Mouse (Mus musculus) left cerebral cortex, adult 18-20 months (tissue): ENCODE data around the gene C2cd5. TPM values are rescaled to one million over a fixed set of nuclear protein-coding genes. Genes with fewer than 3 reads are reported as not detected.
A peak's percentile ranks its signal among the peaks of the same experiment; 100 is the strongest.
"Not testable (repeated sequence)": the region's sequence is repeated elsewhere in the genome, so short reads cannot be mapped to it uniquely, and the experiment has no call there.

Experiments
- DNase-seq, 2 experiments: peaks; one replicate each; pipeline ENCODE4 v3.0.0; 2021 to 2022; ENCODE audit warnings: low spot score in 2 of 2, mixed read lengths in 1 of 2
- long read RNA-seq, 2 experiments: library from polyadenylated mRNA; stranded (forward); transcript quantifications; one replicate each; pipeline ENCODE4 v2.0.0; 2021
- total RNA-seq, 2 experiments: library from RNA; stranded (reverse); gene quantifications; 2 replicates each; pipeline ENCODE4 v1.2.3; 2021

Gene C2cd5
- total RNA-seq: 10 to 100 TPM; 89.5 to 92.6 TPM
- long read RNA-seq, experiment 1, full-length matches to known transcripts: 2 of 41 reads
- long read RNA-seq, experiment 1, partial matches to known transcripts: 9 of 41 reads
- long read RNA-seq, experiment 1, other reads (novel, unspliced or antisense): 30 of 41 reads
- long read RNA-seq, experiment 2, partial matches to known transcripts: 6 of 21 reads
- long read RNA-seq, experiment 2, other reads (novel, unspliced or antisense): 15 of 21 reads

DNA sequence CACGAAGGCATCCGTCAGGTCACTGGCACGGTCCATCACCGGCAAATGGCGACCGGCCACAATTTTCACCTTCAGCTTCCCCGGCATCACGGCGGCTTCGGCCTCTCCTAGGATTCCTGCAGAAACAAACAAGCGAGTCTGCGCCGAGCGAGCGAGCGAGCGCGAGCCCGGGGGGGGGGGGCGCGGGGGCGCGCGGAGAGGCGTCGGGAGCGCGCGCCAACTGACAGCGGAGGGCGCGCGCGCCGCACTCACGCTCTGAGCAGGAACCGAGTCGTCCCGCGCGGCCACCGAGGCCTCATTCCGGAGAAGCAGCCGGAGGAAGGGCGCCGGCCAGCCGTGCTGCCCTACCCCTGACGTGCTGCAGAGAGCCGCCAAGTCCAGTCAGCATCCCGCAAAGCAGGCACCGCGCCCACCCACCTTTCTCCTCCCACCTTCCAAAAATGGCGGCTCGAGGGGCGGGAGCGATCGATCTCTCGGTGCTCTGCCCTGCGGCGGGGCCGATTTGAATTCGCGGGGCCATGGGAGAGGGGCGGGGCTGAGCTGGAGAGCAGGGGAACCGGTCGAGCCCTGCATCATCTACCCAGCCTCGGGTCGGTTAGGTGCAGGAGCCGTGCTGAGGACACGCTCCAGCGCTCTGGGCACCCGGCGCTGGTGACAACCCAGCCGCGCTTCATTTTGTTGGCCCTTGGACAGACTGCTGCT is at the start of gene C2cd5:
TSS of gene C2cd5 (minus strand) at position 461 of the 702 bp plus-strand sequence.
- DNase-seq: peak; percentile 96 to 97

DNA sequence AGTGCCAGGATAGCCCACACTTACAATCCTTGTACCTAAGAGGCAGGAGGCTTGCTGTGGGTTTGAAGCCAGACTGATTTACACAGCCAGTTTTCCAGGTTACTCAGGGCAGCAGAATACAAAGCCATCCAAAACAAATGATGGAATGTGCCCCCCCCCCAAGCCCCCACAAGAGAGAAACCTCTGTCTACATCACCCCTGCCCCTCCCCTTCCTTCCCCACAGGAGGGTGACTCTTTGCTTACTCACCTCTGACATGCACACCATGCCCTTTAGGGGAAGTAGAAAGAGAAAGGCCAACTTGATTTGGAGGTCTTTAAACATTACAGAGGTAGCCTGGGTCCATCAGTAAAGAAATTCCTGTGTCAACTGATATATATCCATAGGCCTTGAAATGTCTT is 48.9 kb upstream of the C2cd5 start:
- DNase-seq: no peak

DNA sequence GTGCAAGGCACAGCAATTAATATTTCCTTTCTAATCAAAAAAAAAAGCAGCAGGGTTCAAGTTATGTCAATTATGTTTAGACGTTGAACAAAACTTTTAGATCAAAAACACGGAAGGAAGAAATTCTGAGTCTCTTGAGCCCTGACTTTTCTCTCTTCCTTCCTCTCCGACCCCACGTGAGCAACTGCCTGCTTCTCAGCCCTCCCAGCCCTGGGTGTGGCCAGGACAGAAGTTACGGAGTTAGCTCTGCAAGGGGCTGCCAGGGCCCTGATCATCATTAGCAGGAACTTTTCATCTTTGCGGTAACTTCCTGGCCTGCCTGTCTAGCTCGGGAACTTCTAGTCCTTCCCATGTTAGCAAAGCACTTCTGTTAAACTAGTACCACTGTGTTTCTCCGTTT is 46.8 kb upstream of the C2cd5 start:
- DNase-seq: no peak

DNA sequence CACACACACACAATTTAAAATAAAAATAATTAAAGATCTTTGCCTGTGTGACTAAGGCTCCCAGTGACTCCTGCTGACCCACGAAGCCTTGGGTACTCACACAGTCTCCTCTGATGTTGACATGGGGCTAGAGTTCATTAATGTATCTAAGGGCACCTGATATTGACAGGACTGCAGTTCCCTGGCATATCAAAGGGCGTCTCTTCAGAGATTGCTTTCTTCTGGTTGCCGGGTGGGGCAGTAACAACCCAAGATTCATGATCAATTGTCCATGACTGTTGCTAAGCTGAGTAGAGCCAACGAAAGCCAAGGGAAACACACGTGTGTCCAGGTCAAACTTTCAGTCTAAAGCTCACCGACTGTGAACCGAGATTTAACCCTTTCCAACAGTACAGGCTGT is 45.1 kb upstream of the C2cd5 start:
- no peak for DNase-seq

DNA sequence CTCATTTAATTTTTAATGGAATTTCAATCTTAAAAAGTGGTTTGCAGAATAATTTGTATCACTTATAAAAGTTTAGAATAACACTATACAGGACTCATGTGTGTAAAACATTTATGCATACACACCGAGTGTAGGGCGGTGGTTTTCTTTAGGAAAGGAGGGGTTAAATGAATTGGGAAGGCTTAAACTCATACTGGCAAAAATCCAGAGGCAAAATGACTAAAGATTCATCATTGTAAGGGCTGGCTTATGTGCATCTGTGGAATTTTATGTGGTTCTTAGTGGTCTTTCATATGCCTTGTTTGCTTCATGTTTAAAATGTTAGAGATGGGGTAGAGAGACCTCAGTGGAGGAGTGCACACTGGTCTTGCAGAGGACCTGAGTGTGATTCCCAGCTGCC is 44.6 kb upstream of the C2cd5 start:
- no peak for DNase-seq

DNA sequence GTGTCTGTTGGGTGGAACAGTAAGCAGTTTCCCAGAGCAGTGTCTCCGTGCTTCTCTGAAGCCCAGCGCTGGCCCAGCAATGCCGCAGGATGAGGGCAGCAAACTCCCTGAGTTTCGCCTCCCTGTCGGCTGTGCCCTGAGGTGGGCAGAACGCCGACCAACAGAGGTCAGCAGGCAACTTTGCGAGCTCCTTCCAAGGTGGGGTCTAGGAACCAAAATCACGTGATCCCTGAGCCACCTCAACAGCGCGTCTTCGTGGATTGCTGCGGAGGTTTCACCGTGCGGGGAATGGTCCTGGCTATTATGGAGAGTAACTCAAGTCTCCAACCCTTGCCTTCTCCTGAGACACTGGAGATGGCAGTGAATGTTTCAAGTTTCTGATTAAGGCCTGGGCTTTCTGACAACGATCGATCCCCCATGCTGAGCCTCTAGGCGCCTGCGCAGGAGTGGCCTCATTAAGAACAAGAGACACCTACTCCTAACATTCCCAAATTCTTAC is 43.9 kb upstream of the C2cd5 start:
- DNase-seq: peak in 1 of 2 experiments; percentile 19

DNA sequence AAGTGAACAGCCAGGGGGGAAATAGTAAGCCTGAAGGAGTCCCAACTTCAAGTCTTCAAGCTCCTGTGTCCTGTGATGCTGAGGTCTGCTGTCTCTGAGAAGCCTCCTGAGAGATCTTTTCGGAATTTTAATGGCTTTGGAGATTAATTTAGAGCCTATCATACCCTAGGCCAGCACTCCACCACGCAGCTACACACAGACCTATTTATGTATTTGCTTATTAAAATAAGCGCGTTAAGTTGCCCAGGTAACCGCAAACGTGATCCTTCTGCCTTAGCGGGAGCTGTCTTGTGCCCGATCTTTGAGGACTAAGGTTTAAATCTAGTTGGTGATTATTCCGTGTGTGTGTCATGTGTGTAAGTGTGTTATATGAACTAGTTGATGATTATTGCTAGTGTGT is 43.4 kb upstream of the C2cd5 start:
- no peak for DNase-seq

DNA sequence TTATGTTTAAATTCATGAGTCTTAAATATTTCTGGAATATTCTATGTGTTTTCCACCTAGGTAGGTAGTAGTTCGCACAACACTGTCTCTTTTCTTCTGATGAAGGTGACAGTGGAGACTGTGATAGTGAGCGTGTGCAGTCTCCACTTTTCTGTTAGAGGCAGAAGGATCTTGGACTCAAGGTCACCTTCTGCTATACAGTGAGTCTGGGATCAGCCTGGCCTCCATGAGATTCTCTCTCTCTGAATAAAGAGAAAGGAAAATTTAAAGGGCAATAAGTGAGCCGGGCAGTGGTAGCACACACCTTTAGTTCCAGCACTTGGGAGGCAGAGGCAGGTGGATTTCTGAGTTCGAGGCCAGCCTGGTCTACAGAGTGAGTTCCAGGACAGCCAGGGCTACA is 42.9 kb upstream of the C2cd5 start:
- DNase-seq: no peak

DNA sequence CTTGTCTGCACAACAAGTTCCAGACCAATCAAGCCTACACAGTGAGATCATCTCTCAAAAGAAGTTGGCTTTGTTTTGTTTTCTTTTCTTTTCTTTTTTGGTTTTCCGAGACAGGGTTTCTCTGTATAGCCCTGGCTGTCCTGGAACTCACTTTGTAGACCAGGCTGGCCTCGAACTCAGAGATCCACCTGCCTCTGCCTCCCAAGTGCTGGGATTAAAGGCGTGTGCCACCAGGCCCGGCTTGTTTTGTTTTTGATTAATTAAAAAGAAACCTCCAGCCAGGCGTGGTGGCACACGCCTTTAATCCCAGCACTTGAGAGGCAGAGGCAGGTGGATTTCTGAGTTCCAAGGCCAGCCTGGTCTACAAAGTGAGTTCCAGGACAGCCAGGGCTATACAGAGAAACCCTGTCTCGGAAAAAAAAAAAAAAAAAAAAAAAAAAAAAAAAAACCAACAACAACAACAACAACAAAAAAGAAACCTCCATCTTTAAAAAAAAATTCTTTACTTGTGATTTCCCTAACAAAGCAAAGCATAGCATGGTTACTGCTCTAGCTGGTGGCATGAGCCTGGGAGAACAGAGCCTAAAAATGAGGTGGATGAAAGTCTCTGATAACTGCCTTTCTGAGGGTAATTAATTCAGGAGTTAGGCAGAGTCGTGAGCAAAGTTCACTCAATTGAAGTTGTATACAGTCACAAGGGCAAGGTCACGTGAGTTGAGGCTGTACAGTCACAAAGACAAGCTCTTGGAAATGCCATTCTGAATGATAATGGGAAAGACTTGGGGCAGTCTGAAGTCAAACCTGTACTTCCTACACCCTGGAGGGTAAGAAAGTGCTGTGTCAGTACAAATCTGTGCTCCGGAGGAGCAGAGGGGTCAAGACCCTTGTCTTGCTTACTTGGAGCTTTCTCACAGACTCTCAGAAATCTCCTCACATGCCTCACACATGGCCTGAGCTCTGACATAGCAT is 42.0 kb upstream of the C2cd5 start:
- DNase-seq: not testable (repeated sequence)

DNA sequence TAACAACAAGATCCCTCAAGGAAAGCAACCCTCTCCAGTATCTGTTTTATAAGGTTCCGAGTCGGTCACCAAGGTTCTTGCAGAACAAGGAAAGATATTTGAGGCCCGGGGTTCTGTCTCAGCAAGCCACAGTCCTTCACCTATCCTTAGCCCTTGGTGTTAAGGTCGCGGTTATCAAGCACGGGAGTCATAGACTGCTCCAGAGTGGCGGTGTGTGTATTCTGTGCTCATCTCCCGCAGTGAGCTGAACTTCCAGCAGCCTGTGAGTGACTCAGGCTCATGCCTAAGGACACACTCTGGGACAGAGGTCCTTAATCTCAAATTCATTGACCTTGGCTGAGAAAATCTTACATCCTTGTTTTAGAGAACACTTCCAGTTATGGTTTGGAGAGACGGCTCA is 40.9 kb upstream of the C2cd5 start:
- DNase-seq: no peak

DNA sequence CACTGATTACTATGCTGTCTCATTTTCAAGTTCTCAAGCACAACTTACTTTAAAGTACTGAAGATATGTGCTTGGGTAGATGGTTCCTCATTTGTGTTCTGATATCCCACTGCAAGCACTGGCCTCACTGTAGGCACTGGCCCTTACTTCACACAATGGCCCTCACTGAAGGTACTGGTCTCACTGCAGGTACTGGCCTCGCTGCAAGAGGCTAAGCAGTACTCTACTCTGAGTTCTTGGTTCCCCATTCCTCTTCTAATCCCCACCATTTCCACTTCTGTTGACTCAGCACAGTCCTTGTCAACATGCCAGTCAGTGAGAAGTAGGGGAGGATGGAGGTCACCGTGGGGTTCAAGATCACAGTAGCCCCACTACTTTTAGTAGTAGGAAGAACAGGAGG is 39.5 kb upstream of the C2cd5 start:
- DNase-seq: no peak

DNA sequence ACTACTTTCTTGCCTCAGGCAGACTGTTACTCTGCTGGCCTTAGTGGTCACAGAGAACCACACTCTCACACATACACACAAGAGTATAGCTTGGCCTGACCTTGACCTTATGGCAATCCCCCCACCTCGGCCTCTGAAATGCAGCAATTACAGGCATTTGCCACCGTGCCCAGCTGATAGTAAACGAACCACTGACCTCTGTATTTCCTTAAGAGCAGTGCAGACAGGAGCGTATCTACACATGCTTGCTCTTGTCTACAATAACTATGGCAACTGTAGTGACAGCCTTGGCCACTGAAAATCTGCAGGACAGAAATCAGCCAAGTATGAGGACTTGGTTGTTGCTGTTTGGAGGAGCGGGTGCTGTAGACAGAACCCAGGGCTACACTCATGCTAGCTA is 37.4 kb upstream of the C2cd5 start:
- no peak for DNase-seq

DNA sequence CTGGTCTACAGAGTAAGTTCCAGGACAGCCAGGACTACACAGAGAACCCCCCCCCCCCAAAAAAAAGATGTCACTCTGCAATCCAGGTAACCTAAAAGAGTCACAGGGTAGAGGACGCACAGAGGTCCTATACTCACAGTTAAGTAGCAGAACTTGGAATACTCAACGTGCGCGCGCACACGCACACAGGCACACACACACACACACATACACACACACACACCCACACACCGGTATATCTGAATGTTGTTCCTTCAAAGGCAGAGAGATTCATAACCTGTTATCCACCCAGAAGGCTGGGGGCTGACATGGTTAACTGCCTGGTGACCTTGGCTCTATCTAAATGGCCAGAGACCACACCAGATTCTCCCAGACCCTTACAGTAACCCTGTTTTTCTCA is 36.7 kb upstream of the C2cd5 start:
- no peak for DNase-seq

DNA sequence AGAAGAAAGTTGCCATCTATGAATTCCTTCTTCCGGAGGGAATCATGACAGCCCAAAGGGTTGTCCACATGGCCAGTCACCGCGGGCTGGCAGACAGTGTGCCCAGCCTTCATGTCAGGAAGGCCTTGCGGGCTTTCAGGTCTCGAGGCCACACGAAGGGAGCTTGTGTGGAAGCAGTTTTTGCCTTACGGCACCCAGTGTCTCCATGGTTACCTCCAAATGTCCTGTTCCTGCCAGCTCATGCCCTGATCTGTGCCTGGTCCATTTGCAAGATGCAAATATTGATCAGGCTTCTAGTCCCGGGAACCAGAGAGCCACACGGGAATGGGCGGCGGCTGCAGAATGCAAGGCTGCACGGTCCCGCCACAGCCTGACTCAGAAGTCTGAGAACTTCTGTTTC is 35.2 kb upstream of the C2cd5 start:
- no peak for DNase-seq

DNA sequence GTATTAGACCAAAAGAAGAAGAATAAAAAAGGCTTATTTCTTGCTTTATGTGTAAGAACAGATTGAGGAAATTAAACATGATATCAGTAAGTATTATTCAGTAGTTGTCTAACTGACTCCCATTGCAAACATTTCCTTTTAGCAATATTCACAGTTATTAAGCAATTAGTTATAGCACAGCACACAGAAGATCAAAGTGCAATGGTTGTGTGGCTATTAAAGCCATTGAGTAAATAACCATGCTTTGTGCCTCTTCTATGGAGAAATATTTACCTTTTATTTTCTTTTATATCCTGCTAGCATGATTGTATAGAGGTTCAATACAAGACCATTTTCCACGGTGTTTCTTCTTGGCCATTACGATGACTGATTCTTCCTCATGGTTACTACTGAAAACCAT is 33.2 kb upstream of the C2cd5 start:
- no peak for DNase-seq

DNA sequence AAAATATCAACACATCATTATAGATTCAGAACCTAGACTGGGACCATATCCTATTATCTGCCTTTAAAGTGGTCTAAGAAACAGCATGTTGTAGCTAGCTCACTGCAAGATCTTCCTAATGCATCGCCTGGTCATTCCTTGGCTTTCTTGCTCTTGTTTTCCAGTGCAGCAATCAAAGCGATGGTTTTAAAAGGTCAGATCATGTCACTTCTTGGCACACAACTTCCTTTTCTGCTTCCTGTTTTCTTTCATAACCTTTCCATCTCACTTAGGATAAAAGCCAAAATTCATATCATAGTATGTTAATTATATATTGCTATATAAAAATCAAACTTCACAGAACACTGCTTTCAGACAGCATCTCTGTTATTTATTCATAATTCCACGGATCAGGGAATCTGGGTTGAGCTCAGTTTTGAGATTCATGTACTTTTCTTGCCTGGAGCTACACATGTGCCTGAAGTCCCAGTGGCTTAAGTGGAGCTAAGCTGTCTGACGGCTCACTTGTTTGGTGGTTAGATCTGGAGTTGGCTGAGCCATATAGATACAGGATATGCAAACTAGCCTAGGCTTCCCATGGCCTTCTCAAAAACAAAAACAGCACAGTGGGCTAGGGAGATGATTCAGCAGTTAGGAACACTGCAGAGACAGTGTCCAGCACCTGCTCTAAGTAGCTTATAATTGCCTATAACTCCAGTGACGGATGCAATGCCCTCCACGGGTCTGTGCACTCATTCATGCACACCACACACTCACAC is 32.1 kb upstream of the C2cd5 start:
- no peak for DNase-seq

DNA sequence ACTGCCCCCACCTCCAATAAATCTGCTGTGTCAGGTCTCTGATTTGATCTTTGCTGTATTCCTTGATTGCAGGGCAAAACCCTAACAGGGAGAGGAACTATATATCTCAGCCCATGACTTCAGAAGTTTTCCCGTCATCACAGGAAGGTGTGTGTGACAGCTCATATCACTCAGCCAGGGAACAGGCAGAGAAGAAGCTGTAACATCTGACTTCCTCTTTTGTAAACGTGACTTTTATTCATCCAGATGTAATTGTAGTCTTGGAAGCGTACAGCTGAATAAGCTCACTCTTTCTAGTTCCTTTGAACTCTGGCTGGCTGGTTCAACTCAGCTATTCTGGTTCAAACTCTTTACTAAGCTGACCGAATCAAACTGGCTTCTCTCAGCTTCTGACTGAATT is 30.5 kb upstream of the C2cd5 start:
- DNase-seq: no peak

DNA sequence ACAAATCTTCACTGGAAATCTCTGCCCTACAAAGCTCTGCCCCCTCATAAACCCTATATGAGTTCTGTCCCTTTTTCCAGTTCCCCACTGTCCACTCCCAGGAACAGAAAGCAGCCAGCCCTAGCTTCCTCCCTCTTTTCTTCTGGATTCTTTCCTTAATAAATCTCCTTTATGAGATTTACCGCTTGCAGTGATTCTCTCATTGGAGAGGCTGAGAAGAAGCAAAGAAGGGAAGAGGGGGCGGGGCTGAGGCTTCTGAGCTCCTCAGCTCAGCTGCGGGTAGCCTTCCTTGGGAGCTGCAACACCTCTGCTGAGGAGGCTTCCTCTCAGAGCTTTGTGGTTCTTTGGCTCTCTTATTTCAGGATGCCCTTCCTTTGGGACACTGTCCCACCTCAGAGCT is 30.0 kb upstream of the C2cd5 start:
- DNase-seq: no peak

DNA sequence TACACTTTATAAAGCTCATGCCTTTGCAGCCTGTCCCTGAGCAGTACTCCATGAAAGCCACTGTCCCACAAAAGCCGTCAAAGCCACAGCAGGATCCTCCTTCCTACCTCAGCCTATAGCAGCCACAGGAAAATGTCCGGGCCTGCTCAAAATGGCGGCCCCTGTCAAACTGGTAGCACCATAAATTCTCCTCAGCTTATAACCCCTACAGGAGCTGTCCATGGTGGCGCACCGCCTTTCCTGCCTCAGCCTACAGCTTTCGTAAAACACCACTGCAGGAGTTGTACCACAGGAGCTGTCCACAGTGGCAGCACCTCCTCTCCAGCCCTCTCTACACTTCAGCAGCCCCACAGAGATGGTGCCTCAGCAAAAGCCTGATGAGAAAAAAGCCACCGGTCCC is 29.5 kb upstream of the C2cd5 start:
- no peak for DNase-seq

DNA sequence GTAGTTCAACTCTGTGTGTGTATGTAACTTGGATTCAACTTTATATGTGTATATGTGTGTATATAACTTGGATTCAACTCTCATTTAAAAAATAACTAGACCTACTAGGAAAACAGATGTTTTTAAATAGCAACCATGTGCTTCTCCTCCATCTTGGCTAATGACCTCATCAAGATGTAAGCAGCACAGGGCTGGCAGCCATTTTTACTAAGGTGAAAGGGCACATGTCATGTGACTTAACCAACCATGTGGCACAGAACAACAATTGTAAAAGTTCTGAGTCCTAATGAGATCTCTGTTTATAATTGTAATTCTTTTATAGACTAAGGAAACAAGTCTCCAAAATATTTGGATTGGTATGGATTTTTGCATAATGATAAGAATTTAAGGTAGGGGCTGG is 25.8 kb upstream of the C2cd5 start:
- no peak for DNase-seq

DNA sequence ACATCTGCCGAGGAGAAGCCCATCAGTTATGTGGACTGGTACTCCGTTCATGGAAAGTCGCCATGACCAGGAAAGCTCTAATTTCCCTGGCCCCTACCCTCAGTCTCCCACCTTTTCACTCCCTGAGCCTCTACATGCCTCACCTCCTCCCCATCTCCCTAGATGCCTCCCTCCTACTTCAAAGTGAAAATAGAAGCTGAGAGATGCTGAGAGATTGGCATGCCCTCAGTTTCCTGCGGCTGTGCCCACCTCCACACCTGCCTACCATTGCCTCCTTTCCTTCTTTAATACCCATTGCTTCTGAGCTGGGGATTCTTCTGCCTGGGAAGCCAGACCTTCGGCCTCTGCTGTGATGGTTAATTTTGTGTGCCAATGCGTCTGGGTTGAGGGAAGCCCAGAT is 19.4 kb upstream of the C2cd5 start:
- DNase-seq: peak in 1 of 2 experiments; percentile 12
